Mouse (Mus musculus): Measurements from ENCODE around the gene Misp.

The Misp gene

GRCm38 (mm10) chr10:79820782-79821181, at the start of gene Misp:
TSS of gene Misp (plus strand) at chr10:79820989.
- DNase-seq (ENCODE audit: extremely low read depth, low read depth), result no peak

GRCm38 (mm10) chr10:79772320-79772719, 48.5 kb upstream of the Misp start:
- DNase-seq (ENCODE audit: extremely low read depth, low read depth), result no peak

- no peak for DNase-seq (ENCODE audit: extremely low read depth, low read depth)
These were observed 47.6 kb upstream of the Misp start for GRCm38 (mm10) chr10:79773208-79773607.

- no peak for DNase-seq (ENCODE audit: extremely low read depth, low read depth)
These were observed 46.1 kb upstream of the Misp start for GRCm38 (mm10) chr10:79774486-79775279.

- no peak for DNase-seq (ENCODE audit: extremely low read depth, low read depth)
These were observed 43.7 kb upstream of the Misp start, which contains the start of gene Fstl3 for GRCm38 (mm10) chr10:79777103-79777531. TSS of gene Fstl3 (plus strand) at chr10:79777272.

- no peak for DNase-seq (ENCODE audit: extremely low read depth, low read depth)
These were observed 42.8 kb upstream of the Misp start for GRCm38 (mm10) chr10:79778006-79778405.

- DNase-seq (ENCODE audit: extremely low read depth, low read depth), result no peak
These were observed 41.6 kb upstream of the Misp start for GRCm38 (mm10) chr10:79779193-79779592.

- DNase-seq (ENCODE audit: extremely low read depth, low read depth), result peak; percentile 92
These were observed 40.8 kb upstream of the Misp start for GRCm38 (mm10) chr10:79779784-79780663.

- DNase-seq (ENCODE audit: extremely low read depth, low read depth), result peak; percentile 76
These were observed 40.1 kb upstream of the Misp start for GRCm38 (mm10) chr10:79780664-79781015.

- no peak for DNase-seq (ENCODE audit: extremely low read depth, low read depth)
These were observed 39.6 kb upstream of the Misp start for GRCm38 (mm10) chr10:79781139-79781538.

- no peak for DNase-seq (ENCODE audit: extremely low read depth, low read depth)
These were observed 38.8 kb upstream of the Misp start for GRCm38 (mm10) chr10:79781956-79782355.

- no peak for DNase-seq (ENCODE audit: extremely low read depth, low read depth)
These were observed 37.7 kb upstream of the Misp start for GRCm38 (mm10) chr10:79783050-79783449.

GRCm38 (mm10) chr10:79783920-79784800, 36.6 kb upstream of the Misp start:
- DNase-seq (ENCODE audit: extremely low read depth, low read depth), result no peak

GRCm38 (mm10) chr10:79788386-79789158, 32.2 kb upstream of the Misp start:
- DNase-seq (ENCODE audit: extremely low read depth, low read depth), result peak; percentile 54

- DNase-seq (ENCODE audit: extremely low read depth, low read depth), result no peak
These were observed 31.2 kb upstream of the Misp start for GRCm38 (mm10) chr10:79789581-79789980.

GRCm38 (mm10) chr10:79790861-79791260, 29.9 kb upstream of the Misp start, which contains the start of gene Prss57:
TSS of gene Prss57 (minus strand) at chr10:79790961.
- no peak for DNase-seq (ENCODE audit: extremely low read depth, low read depth)

GRCm38 (mm10) chr10:79792339-79793040, 28.3 kb upstream of the Misp start:
- DNase-seq (ENCODE audit: extremely low read depth, low read depth), result no peak

- DNase-seq (ENCODE audit: extremely low read depth, low read depth), result no peak
These were observed 27.6 kb upstream of the Misp start, which contains the start of gene Palm for GRCm38 (mm10) chr10:79793051-79793737. TSS of gene Palm (plus strand) at chr10:79793572.
